Mouse (Mus musculus) embryonic facial prominence, embryonic 13.5 days (tissue): ENCODE measurements around the gene Col11a2. TPM values are rescaled to one million over a fixed set of nuclear protein-coding genes. Genes with fewer than 3 reads are reported as not detected.

Experiments used
- ATAC-seq: fragments of 200-750 bp; cut with Nextera tagmentation; 2 replicates; pipeline ENCODE4 v1.8.0; 2017; ENCODE audit warnings: low read depth; ENCODE audit not compliant: insufficient number of reproducible peaks, insufficient read depth, low FRiP score, low TSS enrichment
- H3K27ac ChIP-seq: fragments of 300-500 bp; sonication (generic); 2 replicates; pipeline ENCODE4 v1.5.1; 2015; ENCODE audit warnings: moderate library complexity, mild to moderate bottlenecking, inconsistent platforms
- H3K27me3 ChIP-seq: fragments of 300-500 bp; sonication (generic); 2 replicates; pipeline ENCODE4 v1.6.1; 2015; ENCODE audit warnings: mild to moderate bottlenecking, inconsistent platforms
- H3K36me3 ChIP-seq: fragments of 300-500 bp; sonication (generic); 2 replicates; pipeline ENCODE4 v1.6.1; 2015; ENCODE audit warnings: mild to moderate bottlenecking, inconsistent platforms
- H3K4me1 ChIP-seq: fragments of 300-500 bp; sonication (generic); 2 replicates; pipeline ENCODE4 v1.6.1; 2015; ENCODE audit warnings: inconsistent platforms
- H3K4me2 ChIP-seq: fragments of 300-500 bp; sonication (generic); 2 replicates; pipeline ENCODE4 v1.6.1; 2015; ENCODE audit warnings: moderate library complexity, mild to moderate bottlenecking, inconsistent platforms
- H3K4me3 ChIP-seq: fragments of 300-500 bp; sonication (generic); 2 replicates; pipeline ENCODE4 v1.5.1; 2015; ENCODE audit warnings: mild to moderate bottlenecking, inconsistent platforms
- H3K9ac ChIP-seq: fragments of 300-500 bp; sonication (generic); 2 replicates; pipeline ENCODE4 v1.6.1; 2015; ENCODE audit warnings: mild to moderate bottlenecking, inconsistent platforms
- H3K9me3 ChIP-seq: fragments of 300-500 bp; sonication (generic); 2 replicates; pipeline ENCODE4 v1.6.1; 2016; ENCODE audit warnings: inconsistent platforms
- WGBS: fragments of 180-500 bp; shearing (Covaris S2); methylation state at CpG from one replicate; pipeline ENCODE4 v1.1.7; 2015; ENCODE audit warnings: mixed read lengths; 5-methylcytosine and 5-hydroxymethylcytosine counted together
- microRNA counts: library from miRNA; unstranded; fragments of <30 nt; microRNA quantifications from one replicate; lab custom pipeline; 2016
- microRNA-seq: library from miRNA; unstranded; fragments of <30 nt; microRNA quantifications from one replicate; pipeline ENCODE4, GENCODE M21; 2016
- polyA plus RNA-seq: library from polyadenylated mRNA; unstranded; fragments of >200 nt; fragmentation: Nextera tagmentation; extraction: Ambion mirVana; gene quantifications from 2 replicates; pipeline ENCODE4 v1.2.1, GENCODE M21; 2015

Gene Col11a2
- polyA plus RNA-seq, 1 experiment from 2014 or later: 23.7 TPM

DNA sequence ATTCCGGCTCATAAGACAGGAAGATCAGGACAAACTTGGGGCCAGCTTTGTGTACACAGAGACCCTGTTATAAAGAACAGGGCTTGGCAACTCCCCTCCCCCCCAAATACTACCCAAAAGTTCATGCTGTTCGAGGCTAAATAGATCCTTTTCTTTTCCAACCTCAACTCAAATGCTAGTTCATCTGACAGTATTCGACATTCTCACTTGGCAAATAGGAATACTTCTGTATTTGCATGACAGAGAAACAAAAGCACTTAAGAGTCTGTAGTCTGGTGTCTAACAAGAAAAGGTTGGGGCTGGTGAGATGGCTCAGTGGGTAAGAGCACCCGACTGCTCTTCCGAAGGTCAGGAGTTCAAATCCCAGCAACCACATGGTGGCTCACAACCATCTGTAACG, 69.2 kb downstream of the Col11a2 start:
- WGBS: 89% methylated on average over 5 of the region's 6 CpGs
- peaks cover 46% of the 10 kb centered on the region for H3K36me3 ChIP-seq
- no peak overlapping the region for H3K9ac ChIP-seq

DNA sequence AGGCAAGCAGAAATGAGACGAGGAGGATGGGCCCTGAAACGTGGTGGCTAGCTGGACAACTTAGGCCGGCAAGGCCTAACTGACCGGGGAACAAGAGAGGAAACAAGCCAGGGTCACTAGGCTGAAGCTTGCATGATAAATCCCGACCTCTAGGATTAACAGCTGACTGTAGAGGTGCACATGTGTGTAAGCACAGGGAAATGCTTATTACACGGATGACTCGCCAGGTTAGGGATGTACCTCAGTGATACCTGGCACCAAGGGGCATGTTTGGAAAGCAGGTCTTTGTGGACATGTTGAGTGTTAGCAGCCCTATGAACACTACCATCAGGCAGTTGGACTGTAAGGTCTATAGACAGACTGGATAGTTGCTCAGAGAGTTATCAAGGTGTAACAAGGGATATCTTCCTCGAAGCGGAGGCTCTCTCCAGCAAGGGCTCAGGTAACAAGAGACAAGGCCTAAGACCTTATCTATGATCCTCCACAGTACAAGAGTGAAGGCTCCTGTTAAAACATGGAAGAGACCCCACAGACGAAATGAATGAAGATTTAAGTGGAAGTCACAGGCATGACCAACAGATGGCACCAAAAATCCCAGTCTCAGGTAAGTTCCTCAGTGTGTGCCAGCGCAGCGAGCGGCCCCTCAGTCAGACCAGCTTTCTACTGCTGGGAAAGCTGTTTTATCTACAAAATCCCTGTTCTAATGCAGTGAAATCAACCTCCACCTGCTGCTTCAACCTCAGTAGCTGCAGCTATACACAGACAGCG, 70.0 kb downstream of the Col11a2 start:
- Histone ChIP-seq H3K27ac (no peak overlapping the region), H3K36me3 (peaks cover 54% of the 10 kb centered on the region), H3K9ac (no peak overlapping the region), H3K4me3 (no peak overlapping the region), H3K4me1 (peaks cover 3% of the 10 kb centered on the region), H3K4me2 (no peak overlapping the region), H3K9me3 (no peaks in the 10 kb centered on the region), H3K27me3 (no peaks in the 10 kb centered on the region)
- no peak for ATAC-seq
- 78% methylated on average over 14 of the region's 14 CpGs for WGBS

More for the DNA sequence above, 69.2 kb downstream of the Col11a2 start:
- H3K4me2 ChIP-seq: no peak overlapping the region
- ATAC-seq: no peak
- peaks cover 3% of the 10 kb centered on the region for H3K4me1 ChIP-seq
- no peak overlapping the region for H3K4me3 ChIP-seq
- no peaks in the 10 kb centered on the region for H3K9me3 ChIP-seq
- no peak overlapping the region for H3K27ac ChIP-seq
- H3K27me3 ChIP-seq: no peaks in the 10 kb centered on the region

DNA sequence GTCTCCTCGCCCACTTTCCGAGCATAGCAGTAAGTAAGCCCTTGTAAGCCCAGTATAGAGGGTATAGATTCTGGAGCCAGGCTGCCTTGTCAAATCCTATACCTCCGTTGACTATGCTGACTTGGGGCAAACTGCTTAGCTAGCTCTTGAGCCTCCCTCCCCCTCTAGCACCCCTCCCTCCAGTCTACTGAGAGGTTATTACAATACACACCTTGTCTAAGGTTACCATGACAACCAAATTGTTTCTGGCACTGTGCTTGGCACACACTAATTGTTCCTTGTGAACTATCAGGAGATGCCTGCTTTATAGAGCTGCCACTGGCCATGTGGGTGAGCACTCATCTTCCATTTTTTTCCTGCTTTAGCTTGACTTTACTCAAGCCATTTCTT, 70.6 kb downstream of the Col11a2 start:
- Histone ChIP-seq H3K4me1 (peaks cover 5% of the 10 kb centered on the region), H3K9me3 (no peaks in the 10 kb centered on the region), H3K4me3 (no peak overlapping the region), H3K36me3 (peaks cover 59% of the 10 kb centered on the region), H3K27ac (peak overlapping the region; percentile 51; the same call in 1 of the 2 replicates), H3K4me2 (no peak overlapping the region), H3K27me3 (no peaks in the 10 kb centered on the region), H3K9ac (no peak overlapping the region)
- ATAC-seq: no peak
- 62% methylated on average over 3 of the region's 3 CpGs for WGBS

DNA sequence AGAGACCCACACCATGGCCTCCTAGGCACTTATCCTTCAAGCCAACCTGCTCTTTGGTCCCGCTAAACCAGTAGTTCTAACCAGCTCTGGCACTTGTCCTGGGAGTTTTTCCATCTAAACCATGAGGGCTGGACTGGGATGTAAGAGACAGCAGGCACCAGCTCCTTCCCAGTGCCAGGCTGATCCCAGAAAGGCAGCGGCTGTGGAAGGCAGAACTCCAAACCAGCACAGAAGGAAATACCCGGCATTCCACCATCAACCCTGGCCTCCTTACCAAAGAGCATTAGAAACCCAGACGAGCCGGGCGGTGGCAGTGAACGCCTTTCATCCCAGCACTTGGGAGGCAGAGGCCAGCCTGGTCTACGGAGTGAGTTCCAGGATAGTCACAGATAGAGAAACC, 71.1 kb downstream of the Col11a2 start:
- Histone ChIP-seq H3K27me3 (no peaks in the 10 kb centered on the region), H3K4me2 (no peak overlapping the region), H3K9me3 (no peaks in the 10 kb centered on the region), H3K4me1 (peaks cover 9% of the 10 kb centered on the region), H3K9ac (0 out of 2 replicates have a peak overlapping the region, but pooled peaks have one; percentile 27), H3K27ac (peak overlapping the region; percentile 51), H3K4me3 (no peak overlapping the region), H3K36me3 (peaks cover 65% of the 10 kb centered on the region)
- ATAC-seq: no peak
- WGBS: 60% methylated on average over 8 of the region's 8 CpGs

DNA sequence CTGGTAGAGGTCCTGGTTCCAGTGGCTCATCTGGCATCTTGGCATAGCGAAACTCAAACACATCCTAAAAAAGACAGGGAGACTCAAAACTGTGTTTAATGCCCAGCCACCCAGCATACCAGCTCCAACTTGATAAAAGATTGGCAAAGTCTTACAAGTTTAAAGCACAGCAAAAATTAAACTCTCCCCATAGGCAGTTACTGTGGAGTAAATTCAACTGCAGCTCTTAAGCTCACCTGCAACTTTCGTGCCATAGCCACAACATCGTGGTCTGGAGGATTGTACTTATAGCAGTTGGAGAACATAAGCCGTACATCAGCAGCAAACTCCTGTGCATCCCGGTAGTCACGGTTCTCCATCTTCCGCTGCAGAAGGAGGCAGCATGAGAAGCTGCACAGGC, 74.9 kb downstream of the Col11a2 start:
- Histone ChIP-seq H3K27ac (no peak overlapping the region), H3K4me1 (peaks cover 26% of the 10 kb centered on the region), H3K4me3 (no peak overlapping the region), H3K9ac (no peak overlapping the region), H3K36me3 (peaks cover 99% of the 10 kb centered on the region), H3K9me3 (no peaks in the 10 kb centered on the region), H3K27me3 (no peaks in the 10 kb centered on the region), H3K4me2 (no peak overlapping the region)
- ATAC-seq: no peak
- WGBS: 93% methylated on average over 7 of the region's 7 CpGs

MicroRNA genes within 50 kb of the gene (microRNA counts, 519-probe panel; counts per million panel counts)
- 236 counts per million, percentile 44 among the panel's probes with 10 or more counts for microRNA mmu-miR-219 (lab: Ali Mortazavi, UCI)

Small RNAs within 50 kb of the gene (microRNA-seq; reads per million reads assigned to microRNA genes)
- gene Mir219a-1: not detected
- not detected for gene Mir219c

Other genes with a start within 250 kb of the Col11a2 start
- gene Kank3, start 228.9 kb upstream of the Col11a2 start, polyA plus RNA-seq: 34.4 and 37.9 TPM in 2 replicates
- gene Rps28, start 214.9 kb upstream of the Col11a2 start, polyA plus RNA-seq: 1,111 and 1,168 TPM in 2 replicates
- gene Ndufa7, start 214.9 kb upstream of the Col11a2 start, polyA plus RNA-seq: 464 and 506 TPM in 2 replicates
- 57.8 and 66.4 TPM in 2 replicates for gene Cd320, start 196.3 kb upstream of the Col11a2 start, polyA plus RNA-seq
- gene Gm7029, start 165.6 kb upstream of the Col11a2 start, polyA plus RNA-seq: not detected in 2 replicates
- gene Kifc1, start 148.8 kb upstream of the Col11a2 start, polyA plus RNA-seq: 7.2 and 7.3 TPM in 2 replicates
- gene Platr17, start 134.3 kb upstream of the Col11a2 start, polyA plus RNA-seq: 0.27 TPM in 1 of 2 replicates, not detected in the other
- 57.7 and 58.9 TPM in 2 replicates for gene Daxx, start 130.0 kb upstream of the Col11a2 start, polyA plus RNA-seq
- gene Tapbp, start 123.5 kb upstream of the Col11a2 start, polyA plus RNA-seq: 26.6 and 31.9 TPM in 2 replicates
- 15.4 and 17.6 TPM in 2 replicates for gene Zbtb22, start 123.5 kb upstream of the Col11a2 start, polyA plus RNA-seq
- gene Rgl2, start 109.9 kb upstream of the Col11a2 start, polyA plus RNA-seq: 61.2 and 63.7 TPM in 2 replicates
- gene Pfdn6, start 99.1 kb upstream of the Col11a2 start, polyA plus RNA-seq: 176 and 190 TPM in 2 replicates
- gene Wdr46, start 98.8 kb upstream of the Col11a2 start, polyA plus RNA-seq: 36.2 and 40.7 TPM in 2 replicates
- 7.0 and 7.2 TPM in 2 replicates for gene B3galt4, start 87.9 kb upstream of the Col11a2 start, polyA plus RNA-seq
- gene Vps52, start 83.6 kb upstream of the Col11a2 start, polyA plus RNA-seq: 45.7 and 49.6 TPM in 2 replicates
- 1,782 and 1,797 TPM in 2 replicates for gene Rps18, start 83.4 kb upstream of the Col11a2 start, polyA plus RNA-seq
- gene H2-K1, start 39.1 kb upstream of the Col11a2 start, polyA plus RNA-seq: 8.5 and 14.6 TPM in 2 replicates
- 17.1 and 22.3 TPM in 2 replicates for gene Ring1, start 14.8 kb upstream of the Col11a2 start, polyA plus RNA-seq
- 57.4 and 58.8 TPM in 2 replicates for gene H2-Ke6, start 11.4 kb upstream of the Col11a2 start, polyA plus RNA-seq
- gene Slc39a7, start 7.8 kb upstream of the Col11a2 start, polyA plus RNA-seq: 201 and 212 TPM in 2 replicates
- gene Rxrb, start 7.6 kb upstream of the Col11a2 start, polyA plus RNA-seq: 53.4 and 56.4 TPM in 2 replicates
- gene H2-Oa, start 52.9 kb downstream of the Col11a2 start, polyA plus RNA-seq: 0.48 and 0.65 TPM in 2 replicates
- 17.2 and 17.6 TPM in 2 replicates for gene H2-DMa, start 80.1 kb downstream of the Col11a2 start, polyA plus RNA-seq
- 122 and 142 TPM in 2 replicates for gene Brd2, start 83.2 kb downstream of the Col11a2 start, polyA plus RNA-seq
- gene H2-DMb2, start 103.9 kb downstream of the Col11a2 start, polyA plus RNA-seq: 0.67 and 1.1 TPM in 2 replicates
- gene H2-DMb1, start 113.6 kb downstream of the Col11a2 start, polyA plus RNA-seq: 2.0 and 2.6 TPM in 2 replicates
- 8.4 and 9.5 TPM in 2 replicates for gene Tap1, start 148.1 kb downstream of the Col11a2 start, polyA plus RNA-seq
- gene Psmb9, start 148.3 kb downstream of the Col11a2 start, polyA plus RNA-seq: 2.3 and 3.8 TPM in 2 replicates
- gene Psmb8, start 158.3 kb downstream of the Col11a2 start, polyA plus RNA-seq: 4.3 and 5.7 TPM in 2 replicates
- 3.5 and 3.7 TPM in 2 replicates for gene Tap2, start 164.1 kb downstream of the Col11a2 start, polyA plus RNA-seq
- gene H2-Ob, start 199.5 kb downstream of the Col11a2 start, polyA plus RNA-seq: not detected in 2 replicates
- 5.3 and 5.6 TPM in 2 replicates for gene H2-Ab1, start 218.3 kb downstream of the Col11a2 start, polyA plus RNA-seq
- gene H2-Aa, start 248.4 kb downstream of the Col11a2 start, polyA plus RNA-seq: 0.73 and 0.98 TPM in 2 replicates